Mouse (Mus musculus) mouse trophoblast stem cell (cell line): ENCODE results near the gene Rxfp4.

Experiments used
- in situ Hi-C, 2 experiments: fragments of 300-500 bp; cut with MseI, MboI; formaldehyde crosslinking; loops; 2 replicates in 1 of 2; 3 replicates in 1 of 2; pipeline ENCODE4 v1.15.1; 2025

The Rxfp4 gene

GRCm38 (mm10) chr3:88652846-88653515, at the start of gene Rxfp4:
Rxfp4 (minus strand) TSS chr3:88653142.
- in situ Hi-C loops = no loop called here

GRCm38 (mm10) chr3:88701222-88701621, 48.3 kb upstream of the Rxfp4 start:
- in situ Hi-C loops = no loop called here

GRCm38 (mm10) chr3:88700247-88700646, 47.3 kb upstream of the Rxfp4 start:
- in situ Hi-C loops = no loop called here

- in situ Hi-C loops = no loop called here
Measured at GRCm38 (mm10) chr3:88698834-88699233, 45.9 kb upstream of the Rxfp4 start.

GRCm38 (mm10) chr3:88698051-88698450, 45.1 kb upstream of the Rxfp4 start:
- in situ Hi-C loops = no loop called here

GRCm38 (mm10) chr3:88695545-88695944, 42.6 kb upstream of the Rxfp4 start:
- in situ Hi-C loops = no loop called here

- in situ Hi-C loops = no loop called here
Measured at GRCm38 (mm10) chr3:88689079-88689478, 36.1 kb upstream of the Rxfp4 start.

- in situ Hi-C loops = no loop called here
Measured at GRCm38 (mm10) chr3:88686734-88687611, 34.0 kb upstream of the Rxfp4 start.

GRCm38 (mm10) chr3:88685958-88686451, 33.1 kb upstream of the Rxfp4 start:
- in situ Hi-C loops = no loop called here

- in situ Hi-C loops = no loop called here
Measured at GRCm38 (mm10) chr3:88684980-88685941, 32.3 kb upstream of the Rxfp4 start, which contains the start of gene Khdc4. Khdc4 (plus strand) TSS chr3:88685803.

- in situ Hi-C loops = no loop called here
Measured at GRCm38 (mm10) chr3:88684236-88684979, 31.5 kb upstream of the Rxfp4 start.

- in situ Hi-C loops = no loop called here
Measured at GRCm38 (mm10) chr3:88683814-88684213, 30.9 kb upstream of the Rxfp4 start.

GRCm38 (mm10) chr3:88677399-88677798, 24.5 kb upstream of the Rxfp4 start:
- in situ Hi-C loops = no loop called here

- in situ Hi-C loops = no loop called here
Measured at GRCm38 (mm10) chr3:88664095-88664494, 11.2 kb upstream of the Rxfp4 start.

- in situ Hi-C loops = no loop called here
Measured at GRCm38 (mm10) chr3:88659798-88660197, 6.9 kb upstream of the Rxfp4 start.

- in situ Hi-C loops = no loop called here
Measured at GRCm38 (mm10) chr3:88658441-88659127, 5.6 kb upstream of the Rxfp4 start.

- in situ Hi-C loops = no loop called here
Measured at GRCm38 (mm10) chr3:88655619-88656018, 2.7 kb upstream of the Rxfp4 start.

GRCm38 (mm10) chr3:88654621-88655020, 1.7 kb upstream of the Rxfp4 start:
- in situ Hi-C loops = no loop called here

GRCm38 (mm10) chr3:88653516-88654370, 801 bp upstream of the Rxfp4 start:
- in situ Hi-C loops = no loop called here
